Mouse (Mus musculus): ENCODE measurements around the gene Slc8a2. TPM values are rescaled to one million over a fixed set of nuclear protein-coding genes. Genes with fewer than 3 reads are reported as not detected.

Slc8a2 gene
- 0.02 and 0.04 TPM in 2 replicates for polyA plus RNA-seq (2012)

DNA sequence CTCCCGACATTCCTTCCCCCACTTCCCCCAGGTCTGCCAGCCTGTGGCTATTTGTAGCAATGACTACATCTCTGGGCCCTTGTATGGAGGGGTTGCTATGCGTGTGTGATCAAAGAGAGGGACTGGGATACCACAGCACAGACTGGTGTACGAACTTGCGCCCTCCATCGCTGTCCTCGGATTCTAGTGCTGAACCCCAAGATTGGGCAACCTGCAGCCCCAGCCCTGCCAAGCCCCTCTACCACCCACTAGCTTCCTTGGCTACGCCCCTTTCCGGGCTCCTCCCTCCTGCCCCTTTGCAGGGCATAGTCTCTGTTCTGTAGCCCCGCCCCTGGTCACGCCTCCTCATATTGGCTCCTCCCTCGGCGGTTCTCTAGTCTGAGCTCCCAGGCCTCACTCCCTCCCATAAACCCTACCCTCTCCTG, at the start of gene Slc8a2:
TSS of gene Slc8a2 (plus strand) at position 406 of the 425 bp plus-strand sequence.

DNA sequence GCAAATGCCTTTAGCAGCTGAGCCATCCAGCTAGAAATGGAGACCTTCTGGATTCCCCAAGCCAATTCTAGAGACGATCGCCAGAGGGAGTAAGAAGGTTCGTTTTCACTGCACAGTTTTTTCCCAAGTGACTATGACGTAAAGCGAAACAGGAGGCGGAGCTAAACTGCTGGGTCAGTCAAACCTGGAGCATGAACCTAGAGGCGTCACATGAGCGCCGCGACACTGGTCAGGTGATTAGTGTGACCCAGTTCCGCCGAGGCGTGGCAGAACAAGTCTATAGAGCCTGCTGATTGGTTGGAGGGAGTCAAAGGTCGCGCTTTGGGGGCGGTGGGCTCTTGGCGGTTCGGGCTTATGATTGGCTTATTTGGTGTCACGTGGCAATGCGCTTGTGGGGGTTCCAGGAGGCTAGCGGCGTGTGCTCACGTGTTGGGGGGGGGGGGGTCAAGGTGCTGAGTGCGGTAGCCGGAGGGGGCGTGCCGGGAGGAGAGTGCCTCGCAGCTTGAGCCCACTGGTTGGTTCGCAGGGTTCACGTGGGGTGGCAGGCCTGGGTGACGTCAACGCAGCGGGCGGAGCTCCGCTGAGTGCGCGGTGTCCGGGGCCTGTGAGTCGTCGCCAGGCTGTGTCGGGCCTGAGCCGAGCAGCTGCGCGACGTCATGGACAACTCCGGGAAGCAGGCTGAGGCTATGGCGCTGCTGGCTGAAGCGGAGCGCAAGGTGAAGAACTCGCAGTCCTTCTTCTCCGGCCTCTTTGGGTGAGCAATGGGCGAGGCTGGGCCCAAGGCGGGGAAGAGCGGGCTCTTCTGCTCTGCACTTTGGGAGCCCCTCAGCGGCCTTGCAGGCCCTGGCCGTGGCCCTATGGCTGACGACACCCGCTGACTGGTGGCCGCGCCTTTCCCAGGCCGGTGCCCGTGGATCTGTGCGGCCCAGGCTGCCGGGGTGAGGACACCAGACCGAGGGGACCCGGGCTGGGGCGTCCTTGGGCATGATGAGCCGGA, 31.3 kb upstream of the Slc8a2 start, which contains the start of gene Napa:
TSS of gene Napa (plus strand) at position 438 of the 997 bp plus-strand sequence.

DNA sequence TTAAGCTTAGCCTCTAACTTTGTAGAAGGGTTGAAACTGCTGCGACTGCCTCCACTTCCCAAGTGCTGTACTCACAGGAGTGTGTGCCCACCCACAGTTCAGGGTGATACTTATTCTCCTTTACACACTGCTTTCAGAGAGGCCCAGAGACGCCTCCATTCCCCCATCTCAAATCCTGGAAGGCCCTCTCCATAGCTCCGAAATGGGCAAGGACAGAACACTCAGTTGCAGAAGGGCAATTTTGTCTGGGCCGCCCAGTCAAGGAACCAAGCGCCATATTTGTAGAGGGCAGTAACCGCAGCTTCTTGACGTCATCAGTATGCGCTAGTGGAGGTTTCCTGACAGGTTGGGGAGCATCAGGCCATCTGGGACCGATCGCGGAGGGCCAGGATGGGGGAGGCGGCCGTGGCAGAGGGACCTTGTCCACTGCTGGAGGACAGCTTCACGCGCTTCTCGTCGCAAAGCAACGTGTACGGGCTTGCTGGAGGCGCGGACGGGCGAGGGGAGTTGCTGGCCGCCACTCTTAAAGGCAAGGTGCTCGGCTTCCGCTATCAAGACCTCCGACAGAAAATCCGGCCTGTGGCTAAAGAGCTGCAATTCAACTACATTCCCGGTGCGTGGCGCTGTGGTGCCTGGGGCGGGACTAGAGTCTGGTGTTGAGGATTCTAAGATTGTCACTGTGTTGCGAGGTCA, 9.9 kb upstream of the Slc8a2 start, which contains the start of gene Kptn:
TSS of gene Kptn (plus strand) at position 327 of the 693 bp plus-strand sequence.

DNA sequence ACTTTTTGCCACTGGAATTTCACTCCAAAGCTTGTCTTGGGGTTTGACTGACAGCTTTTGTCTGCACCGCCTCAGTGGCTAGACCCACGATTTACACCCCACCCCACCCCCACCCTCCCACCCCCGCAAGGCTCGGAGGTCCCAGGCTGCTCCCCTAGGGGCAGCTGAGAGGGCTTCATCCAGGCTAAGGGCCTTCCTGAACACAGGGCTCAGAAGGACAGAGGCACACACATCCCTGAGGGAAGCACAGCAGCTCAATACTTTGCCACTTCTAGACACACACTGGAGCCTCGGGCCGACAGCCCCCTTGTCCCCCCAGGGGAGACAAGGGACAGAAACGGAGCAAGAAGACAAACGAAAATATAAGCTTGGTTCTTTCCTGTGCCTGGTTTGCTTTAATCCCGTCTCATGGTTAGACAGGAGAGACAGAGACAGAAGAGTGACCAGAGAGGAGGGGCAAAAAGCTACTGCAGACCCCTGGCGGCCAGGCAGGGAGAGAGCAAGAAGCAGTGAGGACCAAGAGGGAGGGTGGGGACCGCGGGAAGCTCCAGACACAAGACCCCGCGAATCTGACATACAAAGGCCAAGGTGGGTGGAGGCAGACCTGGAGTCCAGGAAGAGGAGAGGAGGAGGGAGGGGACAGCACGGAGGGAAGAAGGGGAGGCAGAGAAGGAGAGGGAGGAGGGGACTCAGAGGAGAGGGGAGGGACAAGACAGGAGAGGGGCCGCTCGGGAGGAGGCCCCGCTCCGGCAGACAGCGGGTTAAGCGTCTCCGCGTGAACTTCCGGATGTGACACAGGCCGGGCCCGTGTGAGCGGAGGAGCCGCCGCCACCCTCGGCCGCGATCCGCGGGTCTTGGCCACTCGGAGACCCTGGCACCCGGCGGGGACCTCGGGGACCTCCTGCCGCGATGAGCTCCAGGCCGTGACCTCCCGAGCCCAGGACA, 45.2 kb downstream of the Slc8a2 start, which contains the start of gene Meis3:
TSS of gene Meis3 (plus strand) at position 494 of the 945 bp plus-strand sequence.

Other genes with a start within 250 kb of the Slc8a2 start
- not detected in 2 replicates for gene Crx, start 249.9 kb upstream of the Slc8a2 start, polyA plus RNA-seq (2012)
- not detected in 2 replicates for gene Crxos, start 247.2 kb upstream of the Slc8a2 start, polyA plus RNA-seq (2012)
- 460 and 532 TPM in 2 replicates for gene Selenow, start 207.4 kb upstream of the Slc8a2 start, polyA plus RNA-seq (2012)
- 809 and 1,046 TPM in 2 replicates for gene Nop53, start 183.8 kb upstream of the Slc8a2 start, polyA plus RNA-seq (2012)
- gene Ehd2, start 162.3 kb upstream of the Slc8a2 start, polyA plus RNA-seq (2012), result 0.68 and 0.86 TPM in 2 replicates
- 63.5 and 81.0 TPM in 2 replicates for gene Bicra, start 81.9 kb upstream of the Slc8a2 start, polyA plus RNA-seq (2012)
- 0.04 and 0.11 TPM in 2 replicates for gene Zfp541, start 68.0 kb upstream of the Slc8a2 start, polyA plus RNA-seq (2012)
- gene Napa, start 31.4 kb upstream of the Slc8a2 start, polyA plus RNA-seq (2012), result 160 and 181 TPM in 2 replicates
- gene Kptn, start 9.9 kb upstream of the Slc8a2 start, polyA plus RNA-seq (2012), result 28.6 and 33.0 TPM in 2 replicates
- gene Meis3, start 45.3 kb downstream of the Slc8a2 start, polyA plus RNA-seq (2012), result 0.96 and 1.4 TPM in 2 replicates
- gene Dhx34, start 92.2 kb downstream of the Slc8a2 start, polyA plus RNA-seq (2012), result 33.3 and 38.6 TPM in 2 replicates
- gene C5ar2, start 114.3 kb downstream of the Slc8a2 start, polyA plus RNA-seq (2012), result 0.11 and 0.22 TPM in 2 replicates
- gene C5ar1, start 129.7 kb downstream of the Slc8a2 start, polyA plus RNA-seq (2012), result 0.80 and 2.1 TPM in 2 replicates
- 61.1 and 83.1 TPM in 2 replicates for gene Inafm1, start 143.8 kb downstream of the Slc8a2 start, polyA plus RNA-seq (2012)
- 111 and 203 TPM in 2 replicates for gene Ccdc9, start 157.0 kb downstream of the Slc8a2 start, polyA plus RNA-seq (2012)
- 373 and 459 TPM in 2 replicates for gene Bbc3, start 178.6 kb downstream of the Slc8a2 start, polyA plus RNA-seq (2012)

Data from megakaryocyte-erythroid progenitor cell, adult 5 weeks (primary cell).